8 mouse cellular contexts compared by ENCODE assay signal in the genomic region with DNA sequence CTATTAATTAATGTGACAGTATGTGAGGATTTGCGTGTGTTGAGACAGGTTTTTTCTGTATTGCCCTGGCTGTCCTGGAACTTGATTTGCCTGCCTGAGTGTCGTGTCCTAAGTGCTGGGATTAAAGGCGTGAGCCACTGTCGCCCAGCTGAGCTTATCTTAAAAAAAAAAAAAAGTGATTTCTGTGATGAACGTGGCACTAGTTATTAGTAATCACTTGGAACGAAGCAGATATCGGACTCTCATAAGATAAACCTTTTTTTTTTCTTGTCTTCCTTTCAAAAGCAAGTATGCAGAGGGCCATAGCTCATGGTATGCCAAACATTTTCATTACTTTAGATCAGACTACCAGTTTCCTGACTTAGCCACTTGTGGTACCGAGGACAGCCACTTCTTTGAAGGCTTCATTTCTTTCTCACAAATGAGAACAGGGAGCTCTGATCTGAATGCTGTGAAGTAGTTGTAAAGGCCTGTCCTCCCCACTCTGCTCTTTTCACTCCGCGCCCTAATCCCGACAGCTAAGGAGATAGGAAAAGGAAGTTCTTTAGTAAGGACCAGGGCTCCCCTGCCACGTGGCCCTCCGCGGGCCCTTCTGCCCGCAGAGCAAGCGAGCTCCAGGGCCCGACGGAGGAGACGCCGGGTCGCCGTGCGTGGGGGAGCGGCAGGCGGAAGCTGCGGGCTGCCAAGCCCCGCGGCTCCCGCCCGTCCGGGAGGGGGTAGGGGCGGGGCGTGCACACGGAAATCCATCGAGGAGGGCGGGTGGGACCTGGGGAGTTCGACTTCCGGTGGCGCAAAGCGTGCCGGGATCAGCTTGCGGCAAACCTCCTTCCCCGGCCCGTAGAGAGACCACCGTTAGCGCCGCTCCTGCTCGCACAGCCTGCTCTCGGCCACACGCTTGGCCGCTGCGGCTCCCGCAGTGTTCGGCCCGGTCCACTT. TPM values are rescaled to one million over a fixed set of nuclear protein-coding genes. Genes with fewer than 3 reads are reported as not detected.
A peak's percentile ranks its signal among the peaks of the same experiment; 100 is the strongest.
DNase-seq lines count a peak whose midpoint lies in the region; ATAC-seq and TF ChIP-seq lines count a peak whose summit lies in the region.

A gene (plus strand): TSS at position 771 of the 936 bp plus-strand sequence.

- peak; percentile 99 for ATAC-seq in embryonic facial prominence, embryonic 15.5 days (ENCODE audit: insufficient number of reproducible peaks, low FRiP score, low TSS enrichment, low read depth)
- ATAC-seq in stomach, embryonic 14.5 days (ENCODE audit: insufficient number of reproducible peaks, insufficient read depth, low FRiP score, low read depth) = peak; percentile 96

- H3K9ac ChIP-seq in embryonic facial prominence, embryonic 15.5 days = peak within 1 kb of the TSS; percentile 96
- peak within 1 kb of the TSS; percentile 88 for H3K9ac ChIP-seq in stomach, embryonic 14.5 days (replicated peaks; ENCODE audit: low read depth, low read length)

- H3K9me3 ChIP-seq in embryonic facial prominence, embryonic 15.5 days (replicated peaks) = no peaks in the 10 kb centered on the region
- no peaks in the 10 kb centered on the region for H3K9me3 ChIP-seq in stomach, embryonic 14.5 days (ENCODE audit: control insufficient read depth, low read depth, low read length)

- H3K4me2 ChIP-seq in embryonic facial prominence, embryonic 15.5 days (replicated peaks) = peak within 1 kb of the TSS; percentile 76
- H3K4me2 ChIP-seq in myocyte (ENCODE audit: low read depth) = peak within 1 kb of the TSS; percentile 100
- peak within 1 kb of the TSS; percentile 76 for H3K4me2 ChIP-seq in stomach, embryonic 14.5 days (replicated peaks; ENCODE audit: low read depth, low read length)

- no peaks in the 10 kb centered on the region for H3K27me3 ChIP-seq in embryonic facial prominence, embryonic 15.5 days
- H3K27me3 ChIP-seq in myocyte (ENCODE audit: control insufficient read depth, insufficient read depth, insufficient read length) = no peaks in the 10 kb centered on the region
- H3K27me3 ChIP-seq in stomach, embryonic 14.5 days (ENCODE audit: control insufficient read depth, insufficient read depth, low read length) = no peaks in the 10 kb centered on the region

- DNase-seq in A20 (ENCODE audit: low read depth, low spot score) (peak; percentile 94), liver (peak; percentile 94)
- peak; percentile 85 for DNase-seq in heart, adult 8-10 months (ENCODE audit: low spot score)
- peak; percentile 82 for DNase-seq in kidney, adult 9 months

- peaks cover 42% of the 10 kb centered on the region for H3K79me2 ChIP-seq in myocyte (ENCODE audit: control insufficient read depth, insufficient read depth)

- no peak for TF ChIP-seq CTCF in bone marrow, adult 2 months (IDR thresholded peaks at IDR 0.05; ENCODE audit: control insufficient read depth, insufficient read depth, low read length)

- WGBS in bone marrow, adult 2 months = 6% methylated on average over 55 of the region's 55 CpGs
- 4% methylated on average over 50 of the region's 55 CpGs for WGBS in embryonic facial prominence, embryonic 15.5 days
- under 1% methylated on average over 53 of the region's 55 CpGs for WGBS in stomach, embryonic 14.5 days

- no peaks in the 10 kb centered on the region; the same call in 1 of the 2 replicates for H3K4me1 ChIP-seq in bone marrow, adult 2 months (ENCODE audit: control insufficient read depth, insufficient read depth, low read length)
- H3K4me1 ChIP-seq in embryonic facial prominence, embryonic 15.5 days = peaks cover 21% of the 10 kb centered on the region
- peaks cover 12% of the 10 kb centered on the region for H3K4me1 ChIP-seq in stomach, embryonic 14.5 days (ENCODE audit: control insufficient read depth, insufficient read depth, low read length)

- peak within 1 kb of the TSS; percentile 98 for H3K4me3 ChIP-seq in bone marrow, adult 2 months (replicated peaks; ENCODE audit: control insufficient read depth, low read depth, low read length)
- H3K4me3 ChIP-seq in embryonic facial prominence, embryonic 15.5 days (replicated peaks) = peak within 1 kb of the TSS; percentile 96
- H3K4me3 ChIP-seq in myocyte = peak within 1 kb of the TSS; percentile 87
- H3K4me3 ChIP-seq in stomach, embryonic 14.5 days (ENCODE audit: low read depth, low read length) = peak within 1 kb of the TSS; percentile 94

- no peaks in the 10 kb centered on the region for H3K36me3 ChIP-seq in embryonic facial prominence, embryonic 15.5 days
- H3K36me3 ChIP-seq in myocyte (ENCODE audit: control insufficient read depth, insufficient read depth) = no peaks in the 10 kb centered on the region
- H3K36me3 ChIP-seq in stomach, embryonic 14.5 days (ENCODE audit: control insufficient read depth, insufficient read depth, low read length) = no peaks in the 10 kb centered on the region

- peak; percentile 86 for TF ChIP-seq POLR2A in bone marrow, adult 2 months (IDR thresholded peaks at IDR 0.05; ENCODE audit: borderline replicate concordance, control insufficient read depth, low read depth, low read length)
- peak; percentile 94 for TF ChIP-seq POLR2A in myocyte (IDR thresholded peaks at IDR 0.05; ENCODE audit: insufficient read length, low read depth)

- peak within 1 kb of the TSS; percentile 84 for H3ac ChIP-seq in myocyte (ENCODE audit: control insufficient read depth, insufficient read length)

- peak within 1 kb of the TSS; percentile 97 for H3K27ac ChIP-seq in bone marrow, adult 2 months (ENCODE audit: control insufficient read depth, insufficient read depth, low read depth, low read length, poor library complexity)
- peak within 1 kb of the TSS; percentile 95 for H3K27ac ChIP-seq in embryonic facial prominence, embryonic 15.5 days (replicated peaks)
- H3K27ac ChIP-seq in stomach, embryonic 14.5 days (ENCODE audit: low read length) = peak within 1 kb of the TSS; percentile 97

TF ChIP-seq in myocyte, 11 proteins besides CTCF, POLR2A, EP300 and RAD21:
- no peak for TF ChIP-seq REST (IDR thresholded peaks at IDR 0.05; ENCODE audit: insufficient read depth, insufficient read length)
- peak; percentile 36 for TF ChIP-seq MAX (IDR thresholded peaks at IDR 0.05; ENCODE audit: low read depth)
- no peak for TF ChIP-seq MYOG (IDR thresholded peaks at IDR 0.05; ENCODE audit: control insufficient read depth in 1 of 3, insufficient read depth in 1 of 3, insufficient read length in 2 of 3, low read depth in 2 of 3)
- peak; percentile 97 for TF ChIP-seq POLR2AphosphoS2 (IDR thresholded peaks at IDR 0.05; ENCODE audit: insufficient read length, low read depth)
- TF ChIP-seq SRF (IDR thresholded peaks at IDR 0.05; ENCODE audit: control insufficient read depth, insufficient read length, low read depth) = no peak
- TF ChIP-seq E2F4 (IDR thresholded peaks at IDR 0.05; ENCODE audit: insufficient read depth) = no peak
TF ChIP-seq in myocyte: peak in this region for 2.

RNA-seq across cellular contexts. Expression of the gene that starts here (rescaled TPM):
- polyA plus RNA-seq in bone marrow, adult 2 months (2011; ENCODE audit: insufficient read depth, insufficient read length, low replicate concordance, missing spikeins) = 8.2 and 12.2 TPM in 2 replicates
- 39.5 and 41.6 TPM in 2 replicates for polyA plus RNA-seq in embryonic facial prominence, embryonic 15.5 days (2015; fragmentation: Nextera tagmentation; extraction: Ambion mirVana)
- total RNA-seq in heart, adult 8-10 months (2022) = 10 to 100 TPM; 18.3 to 21.6 (median 19.3) TPM
- 15.1 TPM for polyA plus RNA-seq in myocyte (2012; fragmentation: generic; extraction: Trizol)
- 39.0 and 42.8 TPM in 2 replicates for polyA plus RNA-seq in stomach, embryonic 14.5 days (2014; fragmentation: Nextera tagmentation; extraction: Ambion mirVana)

Comparison
In these comparisons a context has a peak if more than half of its experiments do, and no peak if none do; other contexts are left out.
1. Peak in every context shown above with its lines: DNase-seq, ATAC-seq, H3K4me3 ChIP-seq and H3K27ac ChIP-seq.